Mouse (Mus musculus) liver, postnatal 0 days (tissue): Measurements from ENCODE around the gene Lipc.

ENCODE experiments used
- CTCF ChIP-seq: sonication (generic); IDR thresholded peaks from 2 replicates; pipeline ENCODE4 v1.5.1; 2016; ENCODE audit warnings: antibody characterized with exemption, low read depth
- EP300 ChIP-seq: IDR thresholded peaks from 2 replicates; pipeline ENCODE4 v1.6.1; 2016; ENCODE audit warnings: antibody characterized with exemption, low read depth, mild to moderate bottlenecking

- TF ChIP-seq CTCF (no peak), EP300 (no peak)
These were observed 13.0 kb upstream of the Lipc start for GRCm38 (mm10) chr9:70965011-70965410.
